Mouse (Mus musculus) testis, adult 2 months (tissue): Measurements from ENCODE around the gene Slc44a1. TPM values are rescaled to one million over a fixed set of nuclear protein-coding genes. Genes with fewer than 3 reads are reported as not detected.

Experiments
- H3K27ac ChIP-seq: fragments of 200-500 bp; 2 replicates; pipeline ENCODE4 v1.5.1; 2012; ENCODE audit warnings: low read depth, low read length; ENCODE audit not compliant: control insufficient read depth, insufficient read depth
- H3K27me3 ChIP-seq: fragments of 200-500 bp; 2 replicates; pipeline ENCODE4 v1.6.1; 2012; ENCODE audit warnings: mild to moderate bottlenecking, low read length, moderate library complexity; ENCODE audit not compliant: control insufficient read depth, insufficient read depth
- H3K36me3 ChIP-seq: fragments of 200-500 bp; 2 replicates; pipeline ENCODE4 v1.6.1; 2012; ENCODE audit warnings: mild to moderate bottlenecking, low read length; ENCODE audit not compliant: control insufficient read depth, insufficient read depth
- H3K4me1 ChIP-seq: fragments of 200-500 bp; 2 replicates; pipeline ENCODE4 v1.6.1; 2012; ENCODE audit warnings: low read length; ENCODE audit not compliant: control insufficient read depth, insufficient read depth
- H3K4me3 ChIP-seq: fragments of 200-500 bp; 2 replicates; pipeline ENCODE4 v1.5.1; 2012; ENCODE audit warnings: low read depth, mild to moderate bottlenecking, low read length, moderate library complexity, mixed read lengths; ENCODE audit not compliant: control insufficient read depth
- CTCF ChIP-seq: fragments of 200-500 bp; IDR thresholded peaks from 2 replicates; pipeline ENCODE4 v1.5.1; 2012; ENCODE audit warnings: low read depth, mild to moderate bottlenecking, inconsistent platforms, low read length, moderate library complexity; ENCODE audit not compliant: control insufficient read depth, insufficient read depth, insufficient replicate concordance
- POLR2A ChIP-seq: fragments of 200-500 bp; IDR thresholded peaks from 2 replicates; pipeline ENCODE4 v1.6.1; 2012; ENCODE audit warnings: low read depth, mild to moderate bottlenecking, inconsistent platforms, low read length, moderate library complexity; ENCODE audit not compliant: control insufficient read depth
- polyA plus RNA-seq: library from polyadenylated mRNA; depleted of rRNA; stranded (reverse); fragments of >200 nt; gene quantifications from 2 replicates; pipeline ENCODE4 v1.2.3, GENCODE M21; 2012

Slc44a1 gene
- polyA plus RNA-seq, 1 experiment, result 3.3 TPM

DNA sequence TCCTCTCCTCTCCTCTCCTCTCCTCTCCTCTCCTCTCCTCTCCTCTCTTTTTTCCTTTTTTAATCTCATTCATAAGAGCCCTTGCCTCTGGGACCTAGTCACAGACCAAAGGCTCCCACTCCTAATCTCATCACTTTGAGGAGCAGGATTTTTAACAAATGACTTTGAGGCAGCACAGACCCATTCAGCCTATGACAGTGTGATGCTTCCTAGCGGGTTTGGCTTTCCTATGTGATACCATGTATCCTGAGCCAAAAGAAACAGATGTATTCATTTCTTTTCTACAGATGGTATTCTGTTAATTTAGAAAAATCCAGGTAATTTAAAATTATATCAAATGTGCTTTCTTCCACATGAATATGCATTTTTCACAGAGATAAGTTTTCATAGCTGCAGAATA, 183.5 kb downstream of the Slc44a1 start:
- Histone ChIP-seq H3K27ac (no peak overlapping the region), H3K27me3 (no peaks in the 10 kb centered on the region), H3K36me3 (no peaks in the 10 kb centered on the region), H3K4me1 (no peaks in the 10 kb centered on the region), H3K4me3 (no peak overlapping the region)
- no peak for TF ChIP-seq CTCF
- no peak for TF ChIP-seq POLR2A

GRCm38 (mm10) chr4:53624816-53625215, 184.6 kb downstream of the Slc44a1 start:
- Histone ChIP-seq H3K4me1 (no peaks in the 10 kb centered on the region), H3K27ac (no peak overlapping the region), H3K4me3 (no peak overlapping the region), H3K36me3 (no peaks in the 10 kb centered on the region), H3K27me3 (no peaks in the 10 kb centered on the region)
- no peak for TF ChIP-seq POLR2A
- TF ChIP-seq CTCF, result no peak

GRCm38 (mm10) chr4:53625263-53625662, 185.1 kb downstream of the Slc44a1 start:
- Histone ChIP-seq H3K27ac (no peak overlapping the region), H3K4me1 (no peaks in the 10 kb centered on the region), H3K4me3 (no peak overlapping the region), H3K27me3 (no peaks in the 10 kb centered on the region), H3K36me3 (no peaks in the 10 kb centered on the region)
- no peak for TF ChIP-seq POLR2A

GRCm38 (mm10) chr4:53628924-53629323, 188.7 kb downstream of the Slc44a1 start:
- peaks cover 5% of the 10 kb centered on the region for H3K4me1 ChIP-seq
- TF ChIP-seq POLR2A (no peak), CTCF (no peak)
- no peak overlapping the region for H3K4me3 ChIP-seq
- H3K36me3 ChIP-seq, result no peaks in the 10 kb centered on the region
- H3K27me3 ChIP-seq, result no peaks in the 10 kb centered on the region
- H3K27ac ChIP-seq, result no peak overlapping the region

DNA sequence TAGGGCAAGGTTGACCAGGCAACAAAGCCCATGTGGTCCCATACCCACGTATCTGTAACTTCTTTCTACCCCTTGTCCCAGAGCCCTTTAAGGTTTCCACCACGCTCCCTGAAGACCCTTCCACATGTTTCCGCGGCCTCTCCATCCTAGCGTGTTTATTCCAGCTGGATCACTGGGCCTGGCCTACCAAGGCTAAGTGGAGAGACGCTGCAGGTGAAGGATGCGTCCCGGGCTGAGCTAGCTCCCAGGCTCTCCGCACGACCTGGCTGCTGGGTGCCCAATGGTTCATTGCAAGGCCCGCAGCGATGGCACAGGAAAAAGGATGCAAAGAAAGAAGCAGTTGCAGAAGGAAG, 190.7 kb downstream of the Slc44a1 start:
- Histone ChIP-seq H3K4me1 (peaks cover 5% of the 10 kb centered on the region), H3K27ac (no peak overlapping the region)
- TF ChIP-seq CTCF (no peak), POLR2A (no peak)

GRCm38 (mm10) chr4:53631316-53632010, 191.2 kb downstream of the Slc44a1 start, which contains the start of gene Fsd1l:
Gene Fsd1l, plus strand, starts transcription at chr4:53631471.
- Histone ChIP-seq H3K27ac (peak within 1 kb of the TSS; percentile 82), H3K4me1 (peaks cover 5% of the 10 kb centered on the region), H3K4me3 (peak within 1 kb of the TSS; percentile 91), H3K27me3 (no peaks in the 10 kb centered on the region), H3K36me3 (no peaks in the 10 kb centered on the region)
- TF ChIP-seq CTCF (no peak), POLR2A (0 out of 2 replicates have a peak, but pooled peaks have one; percentile 3)

More for the DNA sequence above, 190.7 kb downstream of the Slc44a1 start:
- Histone ChIP-seq H3K4me3 (peak overlapping the region; percentile 91), H3K36me3 (no peaks in the 10 kb centered on the region), H3K27me3 (no peaks in the 10 kb centered on the region)

GRCm38 (mm10) chr4:53632011-53632349, 191.8 kb downstream of the Slc44a1 start:
- peaks cover 5% of the 10 kb centered on the region for H3K4me1 ChIP-seq
- no peaks in the 10 kb centered on the region for H3K27me3 ChIP-seq
- H3K27ac ChIP-seq, result peak overlapping the region; percentile 82
- no peaks in the 10 kb centered on the region; the same call in 1 of the 2 replicates for H3K36me3 ChIP-seq
- peak overlapping the region; percentile 91 for H3K4me3 ChIP-seq
- TF ChIP-seq POLR2A (no peak), CTCF (no peak)

GRCm38 (mm10) chr4:53635336-53635735, 195.1 kb downstream of the Slc44a1 start:
- H3K27ac ChIP-seq, result no peak overlapping the region
- H3K4me3 ChIP-seq, result no peak overlapping the region
- H3K36me3 ChIP-seq, result no peaks in the 10 kb centered on the region; the same call in 1 of the 2 replicates
- H3K27me3 ChIP-seq, result no peaks in the 10 kb centered on the region
- no peak for TF ChIP-seq POLR2A
- TF ChIP-seq CTCF, result no peak
- H3K4me1 ChIP-seq, result peaks cover 5% of the 10 kb centered on the region
